Mouse (Mus musculus) lung, embryonic 14.5 days (tissue): ENCODE data around the gene Rlbp1. TPM values are rescaled to one million over a fixed set of nuclear protein-coding genes. Genes with fewer than 3 reads are reported as not detected.
A peak's percentile ranks its signal among the peaks of the same experiment; 100 is the strongest.

ENCODE experiments used
- ATAC-seq: fragments of 200-750 bp; cut with Nextera tagmentation; 2 replicates; pipeline ENCODE4 v1.8.0; 2017; ENCODE audit warnings: mild to moderate bottlenecking, moderate TSS enrichment, moderate library complexity; ENCODE audit not compliant: insufficient read depth
- DNase-seq: peaks from one replicate; pipeline ENCODE4 v3.0.0-alpha.2; 2015
- H3K27ac ChIP-seq: fragments of 300-500 bp; sonication (generic); 2 replicates; pipeline ENCODE4 v1.5.1; 2014; ENCODE audit warnings: low read depth, mild to moderate bottlenecking, moderate library complexity
- H3K27me3 ChIP-seq: fragments of 300-500 bp; sonication (generic); 2 replicates; pipeline ENCODE4 v1.6.1; 2014; ENCODE audit warnings: low read length, control low read depth; ENCODE audit not compliant: insufficient read depth
- H3K36me3 ChIP-seq: fragments of 300-500 bp; sonication (generic); 2 replicates; pipeline ENCODE4 v1.6.1; 2014; ENCODE audit warnings: control low read depth; ENCODE audit not compliant: insufficient read depth
- H3K4me1 ChIP-seq: fragments of 300-500 bp; sonication (generic); 2 replicates; pipeline ENCODE4 v1.6.1; 2014; ENCODE audit warnings: antibody characterized with exemption, control low read depth; ENCODE audit not compliant: insufficient read depth
- H3K4me2 ChIP-seq: fragments of 300-500 bp; sonication (generic); 2 replicates; pipeline ENCODE4 v1.6.1; 2014; ENCODE audit warnings: mild to moderate bottlenecking
- H3K4me3 ChIP-seq: fragments of 300-500 bp; sonication (generic); 2 replicates; pipeline ENCODE4 v1.5.1; 2014; ENCODE audit warnings: low read depth, low read length
- H3K9ac ChIP-seq: fragments of 300-500 bp; sonication (generic); 2 replicates; pipeline ENCODE4 v1.6.1; 2014
- H3K9me3 ChIP-seq: fragments of 300-500 bp; sonication (generic); 2 replicates; pipeline ENCODE4 v1.6.1; 2016; ENCODE audit warnings: low read depth, low read length, control low read depth
- CTCF ChIP-seq: IDR thresholded peaks from 2 replicates; pipeline ENCODE4 v1.5.1; 2016; ENCODE audit warnings: antibody characterized with exemption, low read depth
- WGBS: fragments of 180-500 bp; shearing (Covaris S2); extraction: QIAGEN DNeasy Blood & Tissue Kit; methylation state at CpG from one replicate; pipeline ENCODE4 v1.1.7; 2014; 5-methylcytosine and 5-hydroxymethylcytosine counted together
- polyA plus RNA-seq: library from polyadenylated mRNA; unstranded; fragments of >200 nt; fragmentation: Nextera tagmentation; extraction: Ambion mirVana; gene quantifications from 2 replicates; pipeline ENCODE4 v1.2.1, GENCODE M21; 2014

Gene Rlbp1
- polyA plus RNA-seq, 1 experiment from 2014 or later = 0.54 TPM

- no peak for DNase-seq
- ATAC-seq = no peak
- 72% methylated on average over 7 of the region's 7 CpGs for WGBS
- Histone ChIP-seq H3K9me3 (no peaks in the 10 kb centered on the region), H3K27ac (no peak overlapping the region), H3K4me1 (no peaks in the 10 kb centered on the region), H3K4me2 (no peak overlapping the region), H3K27me3 (no peaks in the 10 kb centered on the region), H3K4me3 (no peak overlapping the region), H3K9ac (no peak overlapping the region), H3K36me3 (peaks cover 26% of the 10 kb centered on the region)
- no peak for TF ChIP-seq CTCF
Observed at GRCm38 (mm10) chr7:79362830-79363229, 24.0 kb downstream of the Rlbp1 start.

DNA sequence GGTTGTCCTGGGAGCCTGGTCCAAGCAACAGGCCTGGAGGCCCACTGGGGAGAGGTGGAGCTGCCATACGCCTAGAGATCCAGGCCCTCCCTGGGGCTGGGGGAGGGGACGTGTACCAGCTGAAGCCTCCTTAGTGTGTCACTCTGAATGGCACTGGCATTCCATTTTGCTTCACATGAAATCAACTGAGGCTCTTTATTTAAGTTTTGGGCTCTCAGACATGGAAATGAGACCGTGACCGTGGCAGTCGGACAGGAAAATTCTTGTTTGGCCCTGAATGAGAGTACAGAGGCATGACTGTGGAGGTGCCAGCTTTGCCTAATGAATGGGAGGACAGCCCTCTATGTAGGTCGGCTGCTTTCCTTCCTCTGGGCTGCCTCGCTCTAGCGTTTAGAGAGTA is 24.6 kb downstream of the Rlbp1 start:
- Histone ChIP-seq H3K9me3 (no peaks in the 10 kb centered on the region), H3K27ac (peak overlapping the region; percentile 42; the same call in 1 of the 2 replicates), H3K4me3 (no peak overlapping the region), H3K9ac (no peak overlapping the region), H3K27me3 (no peaks in the 10 kb centered on the region), H3K4me1 (no peaks in the 10 kb centered on the region), H3K36me3 (peaks cover 30% of the 10 kb centered on the region), H3K4me2 (no peak overlapping the region)
- no peak for DNase-seq
- 75% methylated on average over 8 of the region's 8 CpGs for WGBS
- ATAC-seq = no peak
- TF ChIP-seq CTCF = no peak

- DNase-seq (no peak), ATAC-seq (no peak)
- Histone ChIP-seq H3K9me3 (no peaks in the 10 kb centered on the region), H3K9ac (no peak overlapping the region), H3K27me3 (no peaks in the 10 kb centered on the region), H3K4me2 (no peak overlapping the region), H3K36me3 (peaks cover 49% of the 10 kb centered on the region), H3K4me3 (no peak overlapping the region), H3K27ac (no peak overlapping the region), H3K4me1 (no peaks in the 10 kb centered on the region)
- WGBS = 62% methylated on average over 11 of the region's 11 CpGs
- TF ChIP-seq CTCF = no peak
Observed at GRCm38 (mm10) chr7:79360056-79360455, 26.8 kb downstream of the Rlbp1 start.

DNA sequence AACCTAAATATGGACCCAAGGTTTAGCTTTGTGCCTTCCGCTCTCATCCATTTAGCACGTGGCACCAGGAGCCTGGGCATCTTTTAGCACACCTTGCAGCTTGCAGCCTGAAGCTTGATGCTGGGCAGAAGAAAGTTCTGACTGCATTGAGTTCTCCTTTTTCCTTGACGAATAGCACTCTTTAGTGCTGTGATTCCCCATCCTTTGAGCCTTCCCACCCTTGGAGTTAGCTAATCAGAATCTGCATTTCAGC is 27.7 kb downstream of the Rlbp1 start:
- TF ChIP-seq CTCF = no peak
- 76% methylated on average over 3 of the region's 3 CpGs for WGBS
- no peaks in the 10 kb centered on the region for H3K9me3 ChIP-seq
- no peak for DNase-seq
- H3K4me3 ChIP-seq = no peak overlapping the region
- H3K4me1 ChIP-seq = no peaks in the 10 kb centered on the region
- H3K36me3 ChIP-seq = peaks cover 55% of the 10 kb centered on the region
- no peak for ATAC-seq
- no peaks in the 10 kb centered on the region for H3K27me3 ChIP-seq
- no peak overlapping the region for H3K27ac ChIP-seq
- no peak overlapping the region for H3K9ac ChIP-seq
- H3K4me2 ChIP-seq = no peak overlapping the region

DNA sequence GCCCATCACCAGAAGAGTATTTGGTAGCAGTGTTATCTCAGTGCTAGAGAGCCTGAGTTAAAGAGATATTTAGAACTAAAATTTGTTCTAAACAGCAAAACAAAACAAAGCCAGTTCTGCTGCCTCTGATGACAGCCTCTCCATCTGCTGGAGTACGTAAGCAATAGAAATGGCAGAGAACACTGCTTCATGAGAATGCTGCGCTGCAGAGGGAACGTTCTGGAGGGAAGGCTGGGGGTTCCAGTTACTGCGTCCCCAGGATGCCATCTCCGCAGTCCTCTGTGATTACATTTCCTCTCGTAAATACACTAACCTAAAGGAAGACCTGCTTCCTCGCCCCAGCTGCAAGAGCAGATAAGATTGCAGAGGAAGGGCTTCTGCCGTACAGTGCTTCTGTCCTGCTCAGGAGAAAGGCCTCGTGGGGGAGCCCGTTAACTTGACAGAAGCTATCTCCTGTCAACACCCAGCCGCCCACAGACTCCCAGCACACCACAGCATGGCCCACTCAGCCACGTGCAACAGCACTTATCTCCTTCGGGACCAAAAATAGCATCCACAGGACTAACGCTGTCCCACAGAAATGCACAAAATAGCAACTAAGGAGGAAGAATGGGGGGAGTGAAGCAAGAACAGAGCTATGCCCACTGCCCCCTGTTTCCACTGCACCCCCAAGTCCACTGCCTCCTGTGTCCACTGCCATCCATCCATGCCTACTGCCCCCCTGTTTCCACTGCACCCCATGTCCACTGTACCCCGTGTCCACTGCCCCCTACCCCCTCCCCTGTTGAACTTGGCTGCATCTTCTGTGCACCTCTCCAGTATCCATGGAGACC is 28.3 kb downstream of the Rlbp1 start:
- DNase-seq (peak; percentile 63), ATAC-seq (peak; percentile 54)
- Histone ChIP-seq H3K27me3 (no peaks in the 10 kb centered on the region), H3K9me3 (no peaks in the 10 kb centered on the region), H3K4me3 (no peak overlapping the region), H3K36me3 (peaks cover 60% of the 10 kb centered on the region), H3K4me1 (no peaks in the 10 kb centered on the region), H3K27ac (no peak overlapping the region), H3K4me2 (no peak overlapping the region), H3K9ac (no peak overlapping the region)
- 37% methylated on average over 15 of the region's 15 CpGs for WGBS
- TF ChIP-seq CTCF = no peak

- TF ChIP-seq CTCF = peak; percentile 94
- ATAC-seq (peak; percentile 51; the same call in 1 of the 2 replicates), DNase-seq (peak; percentile 94)
- Histone ChIP-seq H3K9ac (no peak overlapping the region), H3K4me3 (no peak overlapping the region), H3K4me2 (no peak overlapping the region), H3K27ac (no peak overlapping the region), H3K9me3 (no peaks in the 10 kb centered on the region), H3K36me3 (peaks cover 42% of the 10 kb centered on the region), H3K4me1 (no peaks in the 10 kb centered on the region), H3K27me3 (no peaks in the 10 kb centered on the region)
- 36% methylated on average over 12 of the region's 12 CpGs for WGBS
Observed at GRCm38 (mm10) chr7:79349738-79350386, 37.0 kb downstream of the Rlbp1 start.

DNA sequence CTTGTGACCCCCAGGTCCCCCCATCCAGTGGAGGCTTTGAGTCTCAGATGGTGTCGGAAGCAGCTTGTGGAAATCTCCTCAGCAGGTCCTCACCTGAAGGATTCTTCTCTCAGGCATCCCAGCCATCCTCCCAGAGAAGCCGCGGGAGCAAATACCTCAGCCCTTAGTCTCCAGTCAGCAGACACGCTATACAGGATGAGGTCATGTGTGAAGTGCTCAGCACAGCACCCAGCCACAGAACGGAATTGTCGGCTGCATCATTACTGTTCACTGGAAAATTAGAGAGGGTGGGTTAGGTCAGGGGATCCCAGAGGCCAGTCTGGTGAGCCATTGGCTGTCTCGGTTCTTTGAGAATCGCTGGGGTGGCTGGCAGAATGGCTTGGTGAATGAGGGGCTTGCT is 38.0 kb downstream of the Rlbp1 start:
- Histone ChIP-seq H3K36me3 (peaks cover 41% of the 10 kb centered on the region), H3K9me3 (no peaks in the 10 kb centered on the region), H3K9ac (no peak overlapping the region), H3K4me2 (no peak overlapping the region), H3K4me3 (no peak overlapping the region), H3K27ac (no peak overlapping the region), H3K27me3 (no peaks in the 10 kb centered on the region), H3K4me1 (no peaks in the 10 kb centered on the region)
- TF ChIP-seq CTCF = no peak
- no peak for ATAC-seq
- 78% methylated on average over 8 of the region's 8 CpGs for WGBS
- no peak for DNase-seq
